Mouse (Mus musculus) limb, embryonic 10.5 days (tissue): ENCODE results near the gene Trim28. TPM values are rescaled to one million over a fixed set of nuclear protein-coding genes. Genes with fewer than 3 reads are reported as not detected.

Experiments used
- DNase-seq: peaks from one replicate; pipeline ENCODE4 v3.0.0-alpha.2; 2017; ENCODE audit warnings: low spot score
- H3K27ac ChIP-seq: fragments of 300-500 bp; sonication (generic); 2 replicates; pipeline ENCODE4 v1.5.1; 2016; ENCODE audit warnings: mild to moderate bottlenecking
- H3K27me3 ChIP-seq: fragments of 300-500 bp; sonication (generic); 2 replicates; pipeline ENCODE4 v1.6.1; 2016; ENCODE audit warnings: low read depth, mild to moderate bottlenecking; ENCODE audit not compliant: poor library complexity, severe bottlenecking
- H3K36me3 ChIP-seq: fragments of 300-500 bp; sonication (generic); 2 replicates; pipeline ENCODE4 v1.6.1; 2016; ENCODE audit warnings: mild to moderate bottlenecking, moderate library complexity
- H3K4me1 ChIP-seq: fragments of 300-500 bp; sonication (generic); 2 replicates; pipeline ENCODE4 v1.6.1; 2016
- H3K4me3 ChIP-seq: fragments of 300-500 bp; sonication (generic); 2 replicates; pipeline ENCODE4 v1.5.1; 2016; ENCODE audit warnings: mild to moderate bottlenecking, moderate library complexity
- H3K9me3 ChIP-seq: fragments of 300-500 bp; sonication (generic); replicated peaks from 2 replicates; pipeline ENCODE4 v1.6.1; 2016; ENCODE audit warnings: mild to moderate bottlenecking
- WGBS: fragments of 180-500 bp; shearing (Covaris S2); methylation state at CpG from one replicate; pipeline ENCODE4 v1.1.7; 2016; 5-methylcytosine and 5-hydroxymethylcytosine counted together
- polyA plus RNA-seq: library from polyadenylated mRNA; unstranded; fragments of >200 nt; fragmentation: Nextera tagmentation; extraction: Ambion mirVana; gene quantifications from 2 replicates; pipeline ENCODE4 v1.2.1, GENCODE M21; 2016

The Trim28 gene
- polyA plus RNA-seq, 1 experiment from 2014 or later, result 561 TPM

DNA sequence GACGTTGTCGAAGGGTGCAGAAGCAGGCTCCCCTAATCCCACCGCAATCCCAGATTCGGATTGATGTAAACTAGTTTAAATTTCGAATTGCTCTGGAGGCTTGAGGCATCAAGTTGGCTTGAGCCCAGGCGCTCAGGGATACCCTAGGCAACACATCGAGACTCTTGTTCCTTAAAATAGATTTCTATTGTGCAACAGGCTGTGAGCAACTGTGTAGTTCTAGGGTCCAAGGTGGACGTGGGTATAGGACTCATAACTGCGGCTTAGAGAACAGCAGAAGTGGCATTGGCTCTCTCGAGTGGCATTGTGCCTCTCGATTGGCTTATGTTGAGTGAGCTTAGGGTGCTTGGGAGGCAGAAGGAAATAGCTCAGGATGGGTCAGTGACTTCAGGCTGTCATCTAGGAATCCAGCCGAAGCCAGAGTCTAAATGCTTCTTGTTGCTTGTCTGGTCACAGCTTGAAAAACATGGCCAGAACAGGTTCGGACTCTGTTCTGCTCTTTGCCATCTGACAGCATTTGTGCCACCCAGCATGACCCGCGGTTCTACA, 39.8 kb downstream of the Trim28 start:
- Histone ChIP-seq H3K27ac (peak overlapping the region; percentile 100), H3K9me3 (peaks cover 6% of the 10 kb centered on the region), H3K4me3 (peak overlapping the region; percentile 73), H3K27me3 (peaks cover 34% of the 10 kb centered on the region), H3K4me1 (peaks cover 41% of the 10 kb centered on the region), H3K36me3 (peaks cover 24% of the 10 kb centered on the region)
- DNase-seq, result no peak
- 30% methylated on average over 15 of the region's 15 CpGs for WGBS

DNA sequence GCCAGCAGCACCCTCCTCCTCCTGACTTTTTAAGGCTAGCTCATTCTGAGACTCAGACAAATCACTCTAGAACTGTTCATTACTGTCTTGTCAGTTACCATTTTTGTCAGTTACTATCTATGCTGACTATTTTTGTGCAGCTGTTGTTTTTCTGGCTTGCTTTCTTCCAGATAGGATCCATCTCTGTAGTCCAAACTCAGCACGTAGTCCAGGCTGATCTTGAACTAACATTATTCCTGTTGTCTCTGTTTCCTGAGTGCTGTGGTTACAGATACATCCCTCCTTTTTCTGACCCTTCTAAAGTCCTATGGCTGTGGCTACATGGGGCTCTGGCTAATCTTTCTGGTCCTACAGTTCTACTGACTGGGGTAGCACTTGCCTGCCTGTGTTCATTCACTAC, 40.3 kb downstream of the Trim28 start:
- peaks cover 20% of the 10 kb centered on the region for H3K36me3 ChIP-seq
- peak overlapping the region; percentile 73 for H3K4me3 ChIP-seq
- no peak for DNase-seq
- H3K9me3 ChIP-seq, result peaks cover 6% of the 10 kb centered on the region
- H3K27ac ChIP-seq, result peak overlapping the region; percentile 100
- H3K27me3 ChIP-seq, result peaks cover 39% of the 10 kb centered on the region
- 98% methylated on average over 1 of the region's 1 CpGs for WGBS
- peaks cover 41% of the 10 kb centered on the region for H3K4me1 ChIP-seq

DNA sequence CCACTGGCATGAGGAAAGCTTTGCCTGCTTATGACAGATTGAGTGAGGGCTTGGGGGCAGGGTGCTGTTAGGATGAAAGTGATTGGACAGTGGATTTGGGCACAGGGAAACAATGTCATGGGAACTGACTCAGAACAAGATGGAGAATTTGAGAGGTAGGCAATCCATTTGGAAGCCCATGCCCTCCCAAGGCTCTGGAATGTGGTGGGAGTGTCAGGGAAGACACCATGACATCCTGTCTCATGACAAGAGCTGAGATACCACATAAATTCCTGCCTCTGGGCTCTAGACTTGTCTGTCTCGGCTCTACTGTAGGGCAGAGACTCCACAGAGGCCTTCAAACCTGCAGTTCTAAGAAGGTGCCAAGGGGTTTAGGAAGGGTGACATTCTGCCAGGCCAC, 42.3 kb downstream of the Trim28 start:
- 59% methylated on average over 1 of the region's 1 CpGs for WGBS
- no peak overlapping the region for H3K4me3 ChIP-seq
- no peak for DNase-seq
- H3K36me3 ChIP-seq, result peaks cover 3% of the 10 kb centered on the region
- H3K27me3 ChIP-seq, result peaks cover 56% of the 10 kb centered on the region
- peaks cover 6% of the 10 kb centered on the region for H3K9me3 ChIP-seq
- peaks cover 31% of the 10 kb centered on the region for H3K4me1 ChIP-seq
- no peak overlapping the region for H3K27ac ChIP-seq

DNA sequence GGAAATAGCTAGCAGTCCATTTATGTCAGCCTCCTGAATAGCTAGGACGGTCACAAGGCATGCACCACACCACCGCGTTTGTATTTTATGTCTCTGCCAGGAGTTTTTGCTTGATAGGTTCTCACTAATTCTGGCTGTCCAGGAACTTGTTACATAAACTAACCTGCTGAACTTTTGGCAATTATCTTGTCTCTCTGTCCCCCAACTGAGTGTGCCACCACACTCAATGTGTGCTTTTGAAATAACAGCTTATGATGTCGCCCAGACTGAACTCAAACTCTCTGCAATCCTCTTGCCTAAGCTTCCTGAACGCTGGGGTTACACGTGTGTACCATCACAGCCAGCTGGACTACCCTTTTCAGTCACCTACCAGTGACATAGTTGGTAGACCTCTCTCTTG, 43.6 kb downstream of the Trim28 start:
- peaks cover 56% of the 10 kb centered on the region for H3K27me3 ChIP-seq

DNA sequence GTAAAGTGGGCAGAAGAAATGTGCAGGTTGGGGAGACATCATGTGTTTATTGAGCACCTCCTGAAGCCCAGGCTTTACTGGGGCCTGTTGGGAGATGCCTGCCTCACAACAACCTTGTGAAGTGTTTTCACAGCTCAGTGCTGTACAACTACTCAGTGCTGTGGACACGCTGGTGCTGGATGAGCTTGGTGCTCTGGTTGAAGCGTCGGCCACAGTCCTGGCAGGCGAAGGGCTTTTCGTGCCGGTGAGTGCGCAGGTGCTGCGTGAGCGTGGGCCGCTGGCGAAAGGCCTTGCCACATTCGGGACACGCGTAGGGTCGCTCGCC, 44.2 kb downstream of the Trim28 start:
- Histone ChIP-seq H3K4me3 (peak overlapping the region; percentile 62), H3K4me1 (peaks cover 23% of the 10 kb centered on the region), H3K9me3 (peaks cover 6% of the 10 kb centered on the region), H3K36me3 (no peaks in the 10 kb centered on the region), H3K27ac (no peak overlapping the region), H3K27me3 (peaks cover 56% of the 10 kb centered on the region)
- 34% methylated on average over 16 of the region's 16 CpGs for WGBS
- DNase-seq, result no peak

More for the DNA sequence above, 43.6 kb downstream of the Trim28 start:
- DNase-seq, result no peak
- peaks cover 6% of the 10 kb centered on the region for H3K9me3 ChIP-seq
- 80% methylated on average over 6 of the region's 6 CpGs for WGBS
- no peak overlapping the region for H3K27ac ChIP-seq
- no peak overlapping the region for H3K4me3 ChIP-seq
- peaks cover 23% of the 10 kb centered on the region for H3K4me1 ChIP-seq
- H3K36me3 ChIP-seq, result no peaks in the 10 kb centered on the region

DNA sequence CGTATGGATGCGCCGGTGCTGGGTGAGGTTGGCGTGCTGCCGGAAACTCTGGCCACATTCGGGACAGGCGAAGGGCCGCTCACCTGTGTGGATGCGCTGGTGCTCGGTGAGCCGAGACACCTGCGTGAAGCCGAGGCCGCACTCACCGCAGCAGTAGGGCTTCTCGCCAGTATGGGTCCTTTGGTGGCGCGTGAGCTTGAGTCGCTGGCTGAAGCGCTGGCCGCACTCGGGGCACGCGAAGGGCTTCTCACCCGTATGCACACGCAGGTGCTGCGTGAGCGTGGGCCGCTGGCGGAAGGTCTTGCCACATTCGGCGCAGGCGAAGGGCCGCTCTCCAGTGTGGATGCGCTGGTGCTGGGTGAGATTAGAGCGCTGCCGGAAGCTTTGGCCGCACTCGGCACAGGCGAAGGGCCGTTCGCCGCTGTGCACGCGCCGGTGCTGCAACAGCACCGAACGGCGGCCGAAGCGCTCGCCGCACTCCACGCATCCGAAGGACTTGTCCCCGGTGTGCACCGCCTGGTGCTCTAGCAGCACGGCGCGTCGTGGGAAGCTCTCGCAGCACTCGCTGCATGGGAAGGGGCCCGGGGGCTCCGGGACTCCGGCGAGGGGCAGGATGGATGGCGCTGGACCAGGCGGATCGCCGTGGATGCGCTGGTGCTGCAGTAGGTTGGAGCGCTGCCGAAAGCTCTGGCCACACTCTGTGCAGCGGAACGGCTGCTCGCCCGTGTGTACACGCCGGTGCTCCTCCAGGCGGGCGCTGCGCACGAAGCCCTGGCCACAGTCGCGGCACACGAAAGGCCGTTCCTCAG, 44.7 kb downstream of the Trim28 start:
- peaks cover 56% of the 10 kb centered on the region for H3K27me3 ChIP-seq
- peaks cover 6% of the 10 kb centered on the region for H3K9me3 ChIP-seq
- peak; percentile 73 for DNase-seq
- H3K27ac ChIP-seq, result peak overlapping the region; percentile 75
- H3K4me1 ChIP-seq, result peaks cover 21% of the 10 kb centered on the region
- H3K4me3 ChIP-seq, result peak overlapping the region; percentile 62
- H3K36me3 ChIP-seq, result no peaks in the 10 kb centered on the region
- 5% methylated on average over 88 of the region's 88 CpGs for WGBS

DNA sequence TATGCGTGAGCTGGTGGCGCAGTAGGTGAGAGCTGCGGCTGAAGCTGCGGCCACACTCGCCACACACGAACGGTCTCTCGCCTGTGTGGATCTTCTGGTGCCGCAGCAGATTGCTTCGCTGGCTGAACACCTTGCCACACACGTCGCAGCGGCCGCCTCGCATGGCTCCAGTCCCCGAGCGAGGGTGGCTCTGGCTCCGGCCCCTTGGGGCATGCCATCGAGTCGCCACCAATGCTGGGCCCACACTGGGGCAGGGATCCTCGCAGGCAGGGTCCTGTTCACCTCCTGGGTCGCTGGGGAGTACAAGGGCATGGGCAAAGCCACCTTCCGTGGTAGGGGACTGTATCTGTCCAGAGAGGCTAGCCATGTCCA, 45.3 kb downstream of the Trim28 start:
- H3K4me3 ChIP-seq, result peak overlapping the region; percentile 62
- peaks cover 15% of the 10 kb centered on the region for H3K4me1 ChIP-seq
- H3K27me3 ChIP-seq, result peaks cover 56% of the 10 kb centered on the region
- peaks cover 6% of the 10 kb centered on the region for H3K9me3 ChIP-seq
- no peaks in the 10 kb centered on the region for H3K36me3 ChIP-seq
- peak overlapping the region; percentile 75 for H3K27ac ChIP-seq
- WGBS, result 4% methylated on average over 23 of the region's 23 CpGs
- peak; percentile 37 for DNase-seq

DNA sequence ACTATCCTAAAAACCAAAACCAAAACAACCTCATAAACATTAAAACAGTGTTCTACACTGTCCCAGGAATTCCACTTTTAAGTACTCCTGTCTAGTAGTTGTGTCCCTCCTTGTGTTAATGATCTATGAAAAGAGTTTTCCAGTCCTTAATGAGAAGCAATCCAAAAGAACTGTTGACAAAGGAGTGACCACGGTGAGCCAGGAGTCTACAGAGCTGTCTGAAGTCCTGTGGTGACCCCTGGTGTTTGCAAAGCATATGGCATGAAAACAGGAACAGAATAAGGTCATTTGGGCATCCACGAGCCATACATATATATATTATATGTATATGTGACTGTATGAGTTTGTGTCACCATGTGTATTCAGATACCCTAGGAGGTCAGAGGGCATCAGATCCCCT, 47.2 kb downstream of the Trim28 start:
- Histone ChIP-seq H3K4me1 (peaks cover 15% of the 10 kb centered on the region), H3K9me3 (peaks cover 6% of the 10 kb centered on the region), H3K4me3 (no peak overlapping the region), H3K27ac (no peak overlapping the region), H3K36me3 (no peaks in the 10 kb centered on the region), H3K27me3 (peaks cover 47% of the 10 kb centered on the region)
- DNase-seq, result peak; percentile 62
- 18% methylated on average over 2 of the region's 2 CpGs for WGBS

DNA sequence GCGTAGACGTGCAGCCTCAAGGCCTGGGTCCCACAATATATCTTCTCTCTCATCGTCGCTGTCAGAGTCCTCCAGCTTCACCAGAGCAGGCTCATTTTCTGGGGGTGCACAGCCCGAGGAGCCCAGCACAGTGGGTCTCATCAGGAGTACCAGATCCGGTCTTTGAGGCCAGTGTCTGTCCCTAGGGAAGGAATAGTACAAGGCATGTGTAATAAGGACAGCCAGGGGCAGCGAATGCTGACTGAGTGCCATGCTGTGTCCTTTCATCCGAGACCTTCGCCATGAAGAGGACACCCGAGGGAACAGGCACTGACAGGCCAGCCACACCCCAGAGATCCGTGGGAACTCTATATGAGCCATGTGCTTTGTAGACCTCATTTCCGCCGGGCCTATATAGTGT, 54.1 kb downstream of the Trim28 start:
- no peaks in the 10 kb centered on the region for H3K36me3 ChIP-seq
- H3K27ac ChIP-seq, result no peak overlapping the region
- H3K4me3 ChIP-seq, result no peak overlapping the region
- WGBS, result 88% methylated on average over 13 of the region's 13 CpGs
- peaks cover 8% of the 10 kb centered on the region for H3K4me1 ChIP-seq
- DNase-seq, result no peak
- no peaks in the 10 kb centered on the region; the same call in 1 of the 2 replicates for H3K9me3 ChIP-seq
- H3K27me3 ChIP-seq, result no peaks in the 10 kb centered on the region

DNA sequence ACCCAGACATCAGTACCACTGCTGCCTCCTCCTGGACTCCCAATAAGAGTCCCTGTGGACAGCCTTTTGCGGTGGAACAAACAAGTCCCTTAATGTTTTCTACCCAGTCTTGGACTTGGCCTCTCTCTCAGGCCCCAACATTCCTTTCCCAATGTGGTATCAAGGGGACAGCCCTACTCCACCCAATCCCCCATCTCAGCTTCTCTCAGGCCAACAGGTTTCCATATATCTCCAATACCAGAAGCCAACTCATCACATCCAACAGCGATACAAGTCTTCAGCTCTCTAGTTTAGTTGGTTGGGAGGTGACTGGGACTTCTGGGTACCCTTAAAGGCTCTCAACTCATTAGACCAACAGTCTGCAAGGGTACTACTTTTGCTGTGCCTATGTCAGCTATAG, 54.6 kb downstream of the Trim28 start:
- Histone ChIP-seq H3K27ac (peak overlapping the region; percentile 93; the same call in 1 of the 2 replicates), H3K4me3 (peak overlapping the region; percentile 68), H3K9me3 (no peaks in the 10 kb centered on the region; the same call in 1 of the 2 replicates), H3K4me1 (peaks cover 8% of the 10 kb centered on the region), H3K27me3 (no peaks in the 10 kb centered on the region), H3K36me3 (no peaks in the 10 kb centered on the region)
- DNase-seq, result no peak
- WGBS, result 91% methylated on average over 2 of the region's 2 CpGs

DNA sequence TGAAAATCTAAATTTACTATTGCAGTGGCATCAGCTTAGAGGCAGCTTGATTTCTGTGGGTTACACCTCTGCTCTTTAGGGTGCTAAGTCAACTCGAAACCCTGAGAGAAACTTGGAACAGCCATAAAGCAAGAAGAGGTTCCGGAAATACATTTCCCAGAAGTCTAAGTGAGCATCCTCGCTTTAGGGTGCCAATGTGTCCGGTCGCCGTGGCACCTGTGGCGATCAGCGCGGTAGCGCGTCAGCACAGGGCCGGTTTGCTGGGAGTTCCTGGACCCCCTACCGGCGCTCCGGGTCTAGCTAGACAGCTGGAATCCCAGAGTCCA, 55.0 kb downstream of the Trim28 start:
- Histone ChIP-seq H3K27me3 (no peaks in the 10 kb centered on the region), H3K9me3 (no peaks in the 10 kb centered on the region; the same call in 1 of the 2 replicates), H3K4me1 (peaks cover 8% of the 10 kb centered on the region), H3K4me3 (peak overlapping the region; percentile 68), H3K27ac (peak overlapping the region; percentile 93), H3K36me3 (no peaks in the 10 kb centered on the region)
- 2% methylated on average over 15 of the region's 15 CpGs for WGBS
- no peak for DNase-seq

DNA sequence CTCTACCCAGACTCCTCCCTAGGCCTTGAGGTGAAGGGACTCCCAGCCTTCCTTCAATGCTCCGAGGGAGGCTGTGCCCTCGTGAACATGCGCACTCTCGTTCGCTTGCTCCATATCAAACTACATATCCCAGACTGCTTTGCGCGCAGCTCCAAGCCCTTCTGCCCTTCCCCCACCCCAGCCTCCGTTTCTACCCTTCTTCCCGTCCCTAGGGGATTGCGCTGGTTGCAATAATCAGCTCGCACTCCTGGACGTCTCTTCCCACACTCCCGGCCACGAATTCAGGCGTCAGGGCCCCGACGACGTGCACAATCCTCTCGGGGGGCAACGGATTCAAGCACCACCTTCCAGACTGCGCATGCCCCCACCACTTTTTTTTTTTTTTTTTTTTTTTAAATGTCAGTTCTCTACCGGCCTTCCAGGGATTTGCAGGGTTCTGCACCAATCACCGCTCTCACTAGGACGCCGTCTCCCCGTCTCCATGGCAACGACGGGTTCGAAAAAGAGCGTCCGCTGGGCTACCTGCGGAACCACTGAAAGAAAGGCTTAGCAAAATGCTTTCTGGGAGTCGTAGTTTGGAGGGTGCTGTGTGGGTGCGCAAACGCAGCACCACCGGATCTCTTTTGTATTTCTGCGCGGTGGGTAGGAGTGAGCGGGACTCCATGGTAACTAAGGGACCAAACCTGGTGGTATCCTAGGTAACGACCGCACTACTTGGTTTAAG, 55.5 kb downstream of the Trim28 start, which contains the start of gene Mzf1:
Mzf1 (minus strand) TSS at position 478 of the 724 bp plus-strand sequence.
- H3K4me1 ChIP-seq, result peaks cover 8% of the 10 kb centered on the region
- peak; percentile 93 for DNase-seq
- no peaks in the 10 kb centered on the region for H3K27me3 ChIP-seq
- no peaks in the 10 kb centered on the region; the same call in 1 of the 2 replicates for H3K9me3 ChIP-seq
- no peaks in the 10 kb centered on the region for H3K36me3 ChIP-seq
- WGBS, result under 1% methylated on average over 41 of the region's 41 CpGs
- peak within 1 kb of the TSS; percentile 68 for H3K4me3 ChIP-seq
- H3K27ac ChIP-seq, result peak within 1 kb of the TSS; percentile 93
